Mouse (Mus musculus) right cerebral cortex, postnatal 10 days (tissue): ENCODE measurements around the gene Smc1b.

Experiments used
- DNase-seq, 2 experiments: peaks; one replicate each; pipeline ENCODE4 v3.0.0; 2021; ENCODE audit warnings: low spot score in 2 of 2

The Smc1b gene

DNA sequence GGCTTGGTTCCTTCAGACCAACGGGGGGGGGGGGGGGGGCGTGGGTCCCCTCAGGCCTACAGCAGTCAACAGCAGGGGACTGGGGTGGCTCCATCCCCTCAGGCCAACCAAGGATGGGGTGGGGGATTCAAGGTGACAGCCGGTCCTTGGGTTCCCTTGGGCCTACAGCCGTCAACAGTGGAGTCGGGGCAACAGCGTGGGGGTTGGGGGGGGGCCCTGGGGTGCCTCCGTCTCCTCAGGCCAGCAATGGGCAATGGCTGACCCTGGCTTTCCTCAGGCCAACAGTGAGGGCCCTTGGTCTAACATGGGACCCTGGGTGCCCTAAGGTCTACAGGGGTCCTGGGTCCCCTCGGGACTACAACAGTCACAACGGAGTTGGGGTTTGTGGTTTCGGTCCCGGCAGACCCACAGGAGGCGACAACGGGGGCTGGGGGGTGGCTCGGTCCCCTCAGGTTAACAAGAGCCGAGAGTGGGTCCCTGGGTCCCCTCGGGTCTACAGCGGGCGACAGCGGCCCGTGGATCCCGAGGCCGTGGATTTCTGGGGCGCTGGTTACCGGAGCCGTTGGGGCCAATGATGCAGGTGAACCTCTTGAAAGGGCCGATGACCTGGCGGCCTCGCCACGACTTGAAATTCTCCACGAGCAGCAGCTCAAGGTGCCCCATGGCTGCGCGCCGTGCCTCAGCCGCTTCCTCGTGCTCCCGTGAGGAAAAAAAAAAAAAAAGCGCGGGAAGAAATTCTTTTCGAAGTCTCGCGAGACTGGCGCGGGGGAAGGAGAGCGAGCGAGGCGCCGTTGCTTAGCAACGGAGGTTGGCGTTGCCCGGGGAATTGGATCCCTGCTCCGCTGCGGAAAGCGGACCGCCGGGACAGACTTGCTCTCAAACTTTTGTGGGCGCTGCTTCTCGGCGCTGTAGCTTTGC is at the start of gene Smc1b, which contains the start of gene Ribc2:
TSS of gene Smc1b (minus strand) at position 690 of the 918 bp plus-strand sequence.
TSS of gene Ribc2 (plus strand) at position 804 of the 918 bp plus-strand sequence.
- peak; percentile 91 to 93 for DNase-seq

DNA sequence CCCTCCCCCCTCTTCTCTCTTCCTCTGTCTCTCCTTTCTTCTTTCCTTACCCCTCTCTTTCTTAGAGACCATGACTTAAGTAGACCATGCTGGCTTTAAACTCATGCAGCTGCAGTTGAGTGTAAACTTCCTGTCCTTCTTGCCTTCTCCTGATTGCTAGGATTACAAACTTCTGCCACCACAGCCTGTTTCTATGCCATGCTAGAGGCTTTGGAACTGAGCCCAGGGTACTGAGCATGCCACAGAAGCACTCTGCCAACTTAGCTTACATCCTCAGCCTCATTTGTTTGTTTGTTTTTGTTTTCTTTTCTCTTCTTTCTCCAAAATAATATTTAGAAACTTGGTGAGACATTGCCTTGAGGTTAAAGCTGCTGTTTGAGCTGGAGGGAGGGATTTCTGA is 48.6 kb upstream of the Smc1b start:
- no peak for DNase-seq

DNA sequence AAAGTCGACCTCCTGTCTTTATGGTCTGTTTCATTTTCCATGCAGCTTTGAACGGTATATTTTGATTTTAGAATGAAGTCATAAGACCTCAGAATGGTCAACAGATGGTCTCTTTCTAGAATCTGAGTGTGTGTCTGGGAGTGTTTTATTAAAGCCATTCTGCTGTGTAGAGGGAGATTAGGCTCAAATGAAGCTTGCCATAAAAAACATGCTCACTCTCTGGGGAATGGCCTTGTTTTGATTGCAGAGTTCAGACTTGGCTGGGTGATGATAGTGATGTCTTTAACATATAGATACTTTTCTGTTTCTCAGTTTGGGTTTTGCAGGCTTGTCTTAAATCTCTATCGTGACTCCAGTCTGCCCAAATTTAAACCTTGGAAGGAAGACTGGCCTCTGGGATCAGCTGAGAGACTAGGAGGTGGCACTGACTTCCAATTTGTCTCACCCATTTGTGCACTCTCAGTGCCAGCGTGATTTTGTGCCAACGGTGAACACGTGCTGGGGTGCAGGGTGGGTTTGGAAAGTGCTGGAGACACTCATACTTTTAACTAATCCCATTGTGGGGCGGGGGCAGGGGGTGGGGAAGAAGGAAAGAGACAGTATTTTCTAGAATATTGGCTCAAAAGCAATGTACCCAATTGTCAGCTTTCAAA is 47.9 kb upstream of the Smc1b start:
- peak in 1 of 2 experiments; percentile 39 for DNase-seq

DNA sequence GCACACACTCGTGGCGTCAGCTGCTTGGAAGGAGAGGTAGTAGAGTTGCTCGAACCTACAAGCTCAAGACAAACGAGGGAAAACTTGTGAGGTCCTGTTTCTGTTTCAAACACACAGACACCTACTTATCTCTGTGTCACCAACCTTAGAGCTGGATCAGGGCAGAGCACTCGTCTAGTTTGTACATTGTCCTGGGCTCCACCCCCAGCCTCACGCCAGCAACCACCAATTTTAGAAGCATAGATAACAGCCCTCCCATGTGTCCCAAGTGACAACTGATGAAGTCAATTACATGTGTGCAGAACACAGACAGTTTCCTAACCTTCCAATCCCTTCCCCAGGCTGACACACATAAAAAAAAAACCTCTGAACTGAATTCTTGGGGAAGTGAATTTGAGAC is 46.4 kb upstream of the Smc1b start:
- DNase-seq = no peak

DNA sequence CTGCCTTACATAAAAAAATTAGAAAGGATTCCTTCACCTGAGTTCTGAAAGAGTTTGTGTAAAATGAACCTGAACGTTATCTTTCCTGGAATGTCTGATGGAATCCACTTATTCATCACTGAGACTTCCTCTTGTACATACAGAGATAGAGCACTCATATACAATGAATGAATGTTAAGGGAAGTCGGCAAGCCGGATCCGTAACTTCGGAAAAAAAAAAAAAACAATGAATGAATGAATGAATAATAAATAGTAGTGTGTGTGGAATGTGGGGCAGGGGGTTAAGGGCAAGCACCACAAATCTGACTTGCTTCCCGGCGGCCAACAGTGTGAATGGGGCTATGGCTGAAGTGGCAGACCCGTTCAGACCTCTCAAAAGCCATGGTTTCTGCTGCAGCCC is 45.8 kb upstream of the Smc1b start:
- peak in 1 of 2 experiments; percentile 57 for DNase-seq

DNA sequence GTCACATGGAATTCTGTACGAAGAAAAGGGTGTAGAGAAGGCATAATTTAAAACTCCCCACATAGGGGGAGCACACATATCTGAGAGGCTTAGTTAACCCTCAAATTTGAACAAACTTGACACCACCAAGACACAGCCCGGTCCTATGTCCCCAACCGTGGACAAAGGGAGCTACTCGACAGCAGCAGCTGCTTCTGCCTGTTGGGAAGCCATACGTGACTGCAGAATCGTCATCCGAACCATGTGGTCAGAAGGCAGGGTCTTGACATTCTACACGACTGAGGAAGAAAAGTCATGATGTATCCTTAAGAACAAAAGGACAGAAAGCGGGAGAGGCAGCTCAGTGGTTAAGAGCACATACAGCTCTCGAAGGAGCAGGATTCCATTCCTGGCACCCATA is 42.3 kb upstream of the Smc1b start:
- no peak for DNase-seq

DNA sequence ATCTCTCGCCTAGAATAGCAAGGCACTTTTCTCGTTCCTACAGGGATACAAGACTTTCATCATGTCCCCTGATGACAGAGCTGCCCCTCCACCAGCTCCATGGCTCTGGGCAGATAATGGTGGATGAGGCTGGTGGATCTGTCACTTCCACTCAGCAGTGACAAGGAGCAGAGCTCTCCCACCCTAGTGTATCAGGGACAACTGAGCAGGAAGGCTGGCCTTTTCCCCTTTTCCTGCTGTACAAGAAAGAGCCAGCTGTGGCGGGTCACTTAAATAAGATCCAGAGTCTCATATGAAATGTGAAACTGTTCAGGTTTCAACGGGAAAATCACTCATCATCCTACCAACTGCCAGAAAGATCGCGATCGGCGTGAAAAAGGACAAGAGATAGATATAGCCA is 41.7 kb upstream of the Smc1b start:
- DNase-seq = no peak

DNA sequence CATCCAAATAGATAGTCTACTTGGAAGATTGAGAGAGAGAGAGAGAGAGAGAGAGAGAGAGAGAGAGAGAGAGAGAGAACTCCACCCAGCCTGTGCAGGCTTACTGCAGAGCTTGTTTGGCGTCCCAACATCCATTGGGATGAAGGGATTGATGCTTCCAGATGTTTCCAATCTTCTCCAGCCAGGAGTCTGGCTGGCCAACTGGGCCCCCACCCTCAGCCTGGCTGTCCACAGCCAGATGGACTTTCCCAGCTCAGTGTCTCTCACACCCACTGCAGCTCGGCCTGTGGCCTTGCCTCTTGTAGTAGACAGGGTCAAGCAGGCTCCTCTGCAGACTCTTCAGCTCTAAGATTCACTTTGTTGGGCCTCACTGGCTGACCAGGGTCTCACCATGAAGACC is 40.3 kb upstream of the Smc1b start:
- no peak for DNase-seq

DNA sequence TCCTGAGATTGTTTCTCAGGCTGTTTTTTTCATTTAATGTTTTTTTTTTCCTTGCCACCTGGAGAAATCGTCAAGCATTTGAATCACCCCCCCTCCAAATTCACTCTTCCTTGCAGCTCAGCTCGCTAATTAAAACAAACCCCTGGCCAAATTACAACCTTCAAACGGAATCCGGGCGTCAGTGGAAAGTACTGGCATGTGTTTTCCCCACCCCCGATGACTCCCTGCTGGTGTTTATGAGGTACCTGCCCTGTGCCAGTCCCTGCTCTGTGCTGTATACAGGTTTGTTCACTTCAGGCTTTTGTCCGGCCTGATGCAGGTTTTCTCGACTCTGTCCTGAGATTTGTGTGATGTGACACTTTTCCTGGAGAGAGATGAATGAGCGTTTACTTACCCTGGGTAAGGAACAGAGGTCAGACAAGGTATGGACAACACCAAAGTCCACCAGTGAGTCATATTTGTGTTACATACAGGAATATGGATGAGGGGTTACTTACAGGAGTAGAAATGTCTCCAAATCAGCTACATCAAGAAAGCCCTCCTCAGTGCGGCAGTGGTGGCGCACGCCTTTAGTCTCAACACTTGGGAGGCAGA is 35.4 kb upstream of the Smc1b start:
- DNase-seq = no peak

DNA sequence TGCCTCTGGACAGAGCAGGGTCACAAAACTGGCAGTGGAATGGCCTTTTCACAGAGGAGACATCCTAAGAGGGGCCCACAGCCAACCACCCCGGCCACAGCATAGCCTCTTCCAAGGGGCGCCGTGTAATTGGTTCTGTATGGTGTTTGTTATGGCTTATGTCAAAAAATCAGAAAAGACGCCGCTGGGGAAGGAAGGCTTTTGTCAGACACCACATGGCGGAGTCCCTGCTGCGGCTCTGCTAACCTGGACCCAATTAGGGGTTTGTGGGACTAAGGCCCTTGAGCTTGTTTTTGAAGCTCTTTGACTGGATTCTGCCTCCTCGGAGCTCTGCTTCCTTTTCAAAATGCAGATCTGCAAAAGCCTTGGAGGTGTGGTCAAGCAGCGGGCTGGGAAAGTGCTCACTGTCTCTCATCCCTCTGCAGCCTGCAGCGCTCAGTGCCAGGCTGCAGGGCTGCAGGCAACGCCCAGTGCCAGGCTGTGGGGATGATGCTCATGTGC is 34.7 kb upstream of the Smc1b start:
- no peak for DNase-seq

DNA sequence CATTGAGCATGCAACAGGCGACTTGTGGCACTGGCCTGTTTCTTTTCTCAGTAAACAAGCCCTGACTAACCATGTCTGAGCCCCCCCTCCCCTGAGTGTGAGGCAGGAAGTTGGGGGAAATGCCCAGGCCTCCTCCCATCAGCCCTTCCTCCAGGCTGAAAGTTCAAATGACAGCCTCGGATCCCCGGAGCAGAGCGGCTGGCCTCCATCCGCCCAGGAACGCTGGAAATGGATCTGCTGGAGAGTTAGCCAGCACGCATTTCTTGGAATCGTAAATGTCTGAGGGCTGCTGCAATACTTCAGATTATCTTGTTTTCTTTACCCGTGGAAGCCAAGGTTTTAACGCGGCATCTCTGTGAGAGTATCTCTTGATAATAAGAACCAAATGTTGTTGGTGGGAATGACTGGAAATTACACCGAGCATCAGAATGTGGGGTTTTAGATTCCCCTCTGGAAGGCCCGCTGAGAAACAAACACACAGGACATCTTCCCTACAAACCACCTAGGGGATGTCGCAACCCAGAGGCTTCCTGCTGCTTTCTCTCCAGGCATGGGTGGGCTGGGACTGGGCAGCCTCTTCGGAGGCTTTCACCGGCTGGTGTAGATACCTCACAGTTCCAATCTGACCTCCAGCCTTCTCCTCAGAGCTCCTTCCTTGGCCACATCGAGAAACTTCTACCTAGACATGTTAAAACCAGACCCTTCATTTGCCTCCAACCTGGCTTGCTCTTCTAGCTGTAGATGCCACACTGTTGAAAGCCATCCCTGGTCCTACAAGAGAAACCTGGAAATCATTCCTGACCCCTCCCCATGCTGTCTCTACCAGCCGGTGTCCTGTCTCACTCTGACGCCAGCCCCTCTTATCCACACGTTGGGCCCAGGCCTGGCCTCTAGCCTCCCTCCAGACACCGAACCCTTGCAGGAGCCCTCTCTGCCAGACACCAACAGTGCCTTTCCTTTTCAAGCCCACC is 31.2 kb upstream of the Smc1b start:
- DNase-seq = no peak

DNA sequence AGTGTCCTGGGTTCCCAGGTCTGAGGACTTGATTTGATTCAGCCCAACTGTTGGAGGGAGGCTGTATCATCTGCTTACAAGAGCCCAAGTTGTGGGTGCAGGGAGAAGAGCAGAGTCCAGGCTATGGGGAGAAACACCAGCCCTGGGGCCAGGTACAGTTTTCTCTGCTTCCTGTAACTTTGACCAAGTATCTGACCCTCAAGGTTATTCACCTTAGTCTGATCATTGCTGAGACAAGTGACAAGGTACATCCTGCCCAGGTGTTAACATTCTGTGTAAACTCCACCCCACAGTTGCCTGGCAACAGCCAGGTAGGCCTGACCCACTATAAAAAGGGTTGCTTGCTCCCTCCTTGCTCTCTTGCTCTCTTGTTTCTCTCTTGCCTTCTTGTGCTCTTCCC is 29.7 kb upstream of the Smc1b start:
- DNase-seq = no peak

DNA sequence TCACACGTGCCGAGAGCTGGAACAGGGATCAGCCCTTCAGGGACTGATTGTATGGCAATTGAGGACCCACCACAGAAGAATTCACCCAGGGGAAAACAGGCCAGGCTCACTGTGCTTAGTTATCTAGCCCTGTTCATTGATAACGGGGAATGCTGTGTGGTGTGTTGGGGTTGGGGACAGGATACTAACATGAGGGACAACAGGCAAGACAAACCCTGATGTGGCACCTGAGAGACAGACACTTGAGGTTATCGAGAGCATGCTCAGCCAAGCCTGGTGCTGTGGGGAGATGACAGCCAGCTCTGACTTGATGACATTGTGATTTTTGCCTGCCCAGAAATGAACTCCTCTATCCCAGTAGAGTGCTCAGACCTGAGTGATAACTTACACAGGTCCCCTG is 24.4 kb upstream of the Smc1b start:
- no peak for DNase-seq

DNA sequence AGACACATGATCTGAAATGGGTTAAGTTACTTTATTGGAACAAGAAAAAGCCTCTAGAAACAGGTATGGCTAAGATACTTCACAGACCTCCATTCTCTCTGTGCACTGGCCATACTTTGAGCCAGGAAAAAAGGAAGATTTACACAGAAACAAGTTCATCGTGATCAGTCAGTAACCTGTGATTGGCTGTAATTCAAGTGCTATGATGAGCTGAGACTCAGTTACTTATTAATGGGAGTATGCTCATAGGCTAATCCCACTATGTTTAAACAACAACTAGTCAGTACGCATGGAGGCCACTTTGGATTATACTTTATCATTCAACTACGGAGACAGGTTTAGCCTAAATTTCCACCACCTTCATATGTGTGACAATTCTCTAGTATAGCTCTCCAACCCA is 22.3 kb upstream of the Smc1b start:
- DNase-seq = no peak

DNA sequence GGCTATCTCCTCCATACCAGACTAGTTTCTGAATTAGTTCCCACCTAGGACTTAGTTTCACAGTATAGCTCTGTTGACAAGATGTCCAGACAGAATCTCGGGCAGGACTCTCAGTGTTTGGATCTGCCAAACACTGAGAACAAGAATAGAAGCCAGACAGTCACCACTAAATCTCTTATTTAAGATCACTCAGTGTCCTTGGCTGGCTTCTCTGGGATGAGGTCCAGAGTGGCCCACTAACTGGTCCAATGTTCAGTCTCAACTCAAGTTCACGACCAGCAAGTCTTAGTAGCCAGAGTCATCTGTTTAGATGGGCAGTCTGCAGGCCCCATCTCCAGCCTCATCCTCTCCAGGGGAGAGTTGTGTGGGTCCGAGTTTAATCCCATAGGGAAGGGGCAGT is 20.8 kb upstream of the Smc1b start:
- DNase-seq = peak in 1 of 2 experiments; percentile 31

DNA sequence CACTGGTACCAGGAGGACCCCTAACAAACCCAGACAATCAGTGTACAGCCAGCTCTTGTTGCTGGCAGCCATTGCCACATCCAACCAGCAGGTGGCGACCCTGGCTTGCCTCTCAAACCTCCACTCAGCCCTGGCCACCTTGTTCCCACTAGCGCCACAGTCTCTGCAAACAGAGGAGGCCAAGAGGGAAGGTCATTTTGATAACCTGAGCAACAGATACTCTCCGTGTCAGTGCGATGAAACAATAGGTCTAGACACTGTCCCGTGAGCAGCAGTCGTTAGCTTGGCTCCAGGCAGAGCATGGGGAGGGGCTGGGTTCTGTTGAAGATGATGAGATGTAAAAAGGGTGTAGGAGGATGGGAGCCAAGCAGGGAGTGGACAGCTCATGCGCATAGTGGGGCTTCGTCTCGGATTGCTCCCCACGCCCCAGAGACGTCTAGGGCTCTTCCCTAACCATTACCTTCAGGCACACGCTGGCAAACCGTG is 19.7 kb upstream of the Smc1b start:
- DNase-seq = peak; percentile 77 to 87

DNA sequence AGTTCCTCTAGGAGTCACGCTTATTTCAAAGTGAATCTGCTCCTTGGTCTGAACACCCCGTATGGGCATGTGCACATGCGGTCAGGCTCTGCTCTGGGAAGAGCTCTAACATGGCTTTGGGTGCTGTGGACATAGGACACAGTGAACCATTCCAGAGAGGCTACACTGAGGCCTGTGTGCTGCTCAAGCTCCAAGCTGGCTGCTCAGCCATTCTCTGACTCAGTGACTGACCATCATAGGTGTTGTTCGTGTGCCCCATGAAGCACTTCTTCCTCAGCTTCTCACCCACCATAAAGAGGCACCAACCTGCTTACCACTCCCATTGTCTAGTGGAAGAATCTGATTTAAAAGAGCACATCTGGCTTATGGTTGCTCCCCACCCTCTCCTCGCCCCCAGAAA is 12.5 kb upstream of the Smc1b start:
- DNase-seq = peak; percentile 3 to 4

DNA sequence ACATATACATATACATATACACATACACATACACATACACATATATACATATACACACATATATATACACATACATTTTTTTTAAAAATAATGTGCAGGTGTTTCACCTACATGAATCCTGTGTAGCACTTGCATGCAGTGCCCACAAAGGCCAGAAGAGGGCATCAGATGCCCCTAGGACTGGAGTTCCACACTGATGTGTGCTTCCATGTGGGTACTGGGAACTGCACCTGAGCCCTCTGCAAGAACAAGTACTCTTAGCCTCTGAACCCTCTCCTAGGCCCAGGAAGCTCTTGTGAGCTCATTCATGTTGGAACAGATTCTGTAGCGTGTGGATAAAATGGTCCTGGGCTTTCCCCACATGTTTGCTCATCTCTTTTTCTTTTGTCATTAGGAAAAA is 12.0 kb upstream of the Smc1b start:
- DNase-seq = peak in 1 of 2 experiments; percentile 7

DNA sequence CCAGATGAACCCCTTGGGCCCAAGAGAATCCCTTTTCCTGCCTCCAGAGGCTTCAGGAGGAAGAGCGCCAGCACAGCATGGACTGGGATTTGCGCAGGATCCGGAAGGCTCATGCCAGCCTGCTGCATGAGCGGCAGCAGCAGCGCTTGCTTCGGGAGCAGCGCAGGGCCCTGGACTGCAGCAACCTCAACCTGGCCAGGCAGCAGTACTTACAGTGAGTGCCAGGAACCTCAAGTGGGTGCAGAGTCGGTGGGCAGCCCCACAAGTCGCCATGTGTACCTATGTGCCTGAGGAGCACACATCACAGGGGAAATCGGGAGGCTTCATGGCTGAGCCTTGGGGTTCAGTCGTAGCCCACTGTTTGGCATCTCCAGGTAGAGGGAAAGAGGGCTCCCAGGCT is 11.4 kb upstream of the Smc1b start:
- DNase-seq = peak in 1 of 2 experiments; percentile 13

DNA sequence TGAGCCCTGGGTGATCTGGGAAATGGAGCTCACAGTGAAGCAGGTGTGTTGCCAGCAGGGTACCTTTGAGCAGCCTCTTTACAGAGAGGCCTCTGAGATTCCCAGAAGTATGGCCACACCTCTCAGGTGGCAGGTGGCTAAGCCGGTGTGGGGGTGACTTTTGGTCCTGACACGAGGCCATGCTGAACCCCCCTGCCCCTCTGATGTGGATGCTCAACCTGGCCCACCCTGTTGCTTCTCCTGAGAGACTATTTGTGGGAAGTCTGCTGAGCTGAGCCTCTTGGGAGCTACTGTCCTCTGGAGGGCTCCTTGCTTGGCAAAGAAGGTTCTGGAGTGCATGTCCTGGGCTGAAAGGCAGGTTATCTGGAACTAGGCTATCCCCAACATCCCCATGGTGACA is 10.7 kb upstream of the Smc1b start:
- DNase-seq = no peak

DNA sequence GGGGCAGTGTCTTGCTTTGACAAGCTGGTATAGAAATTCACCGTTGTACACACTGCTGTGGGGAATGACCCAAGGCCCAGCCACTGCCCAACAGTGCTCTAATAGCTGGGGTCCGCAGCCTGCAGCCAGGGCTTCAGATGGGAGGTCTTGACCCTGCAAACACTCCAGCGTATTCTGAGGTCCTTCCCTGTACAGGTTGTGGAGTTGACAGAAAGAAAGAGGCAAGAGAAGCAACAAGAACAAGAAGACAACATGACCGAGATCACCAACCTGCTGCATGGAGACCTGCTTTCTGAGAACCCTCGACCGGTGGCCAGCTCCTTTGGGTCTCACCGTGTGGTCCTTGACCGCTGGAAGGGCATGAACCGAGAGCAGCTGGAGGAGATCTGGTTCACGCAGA is 9.5 kb upstream of the Smc1b start:
- DNase-seq = peak in 1 of 2 experiments; percentile 10
